Mouse (Mus musculus) MEL (cell line): ENCODE results near the gene Telo2. TPM values are rescaled to one million over a fixed set of nuclear protein-coding genes. Genes with fewer than 3 reads are reported as not detected.

ENCODE experiments used
- DNase-seq: peaks from one replicate; pipeline ENCODE4 v3.0.0; 2011; ENCODE audit warnings: low read depth, low spot score
- H3K27ac ChIP-seq: 2 replicates; pipeline ENCODE4 v1.5.1; 2012; ENCODE audit warnings: low read depth, mild to moderate bottlenecking, control low read depth, low read length, moderate library complexity; ENCODE audit not compliant: control insufficient read depth
- H3K27me3 ChIP-seq, 2 experiments: fragments of 150-350 bp in 1 of 2; sonication (generic) in 1 of 2; 2 replicates each; pipeline ENCODE4 v1.6.1; 2012; ENCODE audit warnings: low read length in 2 of 2, mild to moderate bottlenecking in 2 of 2, improper control_type of control experiment in 1 of 2, moderate library complexity in 1 of 2; ENCODE audit not compliant: insufficient read depth in 2 of 2, control insufficient read depth in 1 of 2
- H3K36me3 ChIP-seq, 2 experiments: 2 replicates each; pipeline ENCODE4 v1.6.1; 2012 to 2014; ENCODE audit warnings: low read length in 2 of 2, improper control_type of control experiment in 1 of 2, inconsistent platforms in 1 of 2, mild to moderate bottlenecking in 1 of 2; ENCODE audit not compliant: insufficient read depth in 2 of 2, control insufficient read depth in 1 of 2
- H3K4me1 ChIP-seq, 2 experiments: fragments of 150-350 bp in 1 of 2; sonication (generic) in 1 of 2; 2 replicates each; pipeline ENCODE4 v1.6.1; 2012; ENCODE audit warnings: low read length in 2 of 2, improper control_type of control experiment in 1 of 2, mild to moderate bottlenecking in 1 of 2; ENCODE audit not compliant: insufficient read depth in 2 of 2, control insufficient read depth in 1 of 2
- H3K4me3 ChIP-seq, 2 experiments: fragments of 150-350 bp in 1 of 2; sonication (generic) in 1 of 2; 2 replicates each; pipeline ENCODE4 v1.5.1; 2012; ENCODE audit warnings: low read depth in 2 of 2, low read length in 2 of 2, mild to moderate bottlenecking in 2 of 2, moderate library complexity in 2 of 2, control low read depth in 1 of 2, improper control_type of control experiment in 1 of 2; ENCODE audit not compliant: control insufficient read depth in 1 of 2, insufficient read depth in 1 of 2
- H3K79me2 ChIP-seq: 2 replicates; pipeline ENCODE4 v1.6.1; 2012; ENCODE audit warnings: mild to moderate bottlenecking, low read length, moderate library complexity; ENCODE audit not compliant: control insufficient read depth, poor library complexity, insufficient read depth
- H3K9ac ChIP-seq: 2 replicates; pipeline ENCODE4 v1.6.1; 2012; ENCODE audit warnings: low read depth, mild to moderate bottlenecking, control low read depth, low read length, moderate library complexity; ENCODE audit not compliant: control insufficient read depth, poor library complexity, severe bottlenecking
- H3K9me3 ChIP-seq: fragments of 150-350 bp; sonication (generic); replicated peaks from 2 replicates; pipeline ENCODE4 v1.6.1; 2012; ENCODE audit warnings: mild to moderate bottlenecking, low read length, improper control_type of control experiment, moderate library complexity; ENCODE audit not compliant: insufficient read depth
- CHD1 ChIP-seq: IDR thresholded peaks from 2 replicates; pipeline ENCODE4 v1.6.1; 2012; ENCODE audit warnings: low read depth, mild to moderate bottlenecking, inconsistent platforms, low read length, improper control_type of control experiment
- E2F4 ChIP-seq: IDR thresholded peaks from 2 replicates; pipeline ENCODE4 v1.6.1; 2011; ENCODE audit warnings: low read depth, low read length, improper control_type of control experiment, borderline replicate concordance
- EP300 ChIP-seq, 2 experiments: IDR thresholded peaks; 2 replicates each; pipeline ENCODE4 v1.6.1; 2011; ENCODE audit warnings: improper control_type of control experiment in 2 of 2, low read length in 2 of 2, low read depth in 1 of 2, mild to moderate bottlenecking in 1 of 2
- ETS1 ChIP-seq: IDR thresholded peaks from 2 replicates; pipeline ENCODE4 v1.6.1; 2012; ENCODE audit warnings: low read depth, mild to moderate bottlenecking, inconsistent platforms, low read length, improper control_type of control experiment, moderate library complexity
- HCFC1 ChIP-seq: IDR thresholded peaks from 2 replicates; pipeline ENCODE4 v1.6.1; 2012; ENCODE audit warnings: low read depth, mild to moderate bottlenecking, inconsistent platforms, low read length, improper control_type of control experiment, moderate library complexity
- KAT2A ChIP-seq: conservative IDR thresholded peaks from 2 replicates; pipeline ENCODE4 v1.6.1; 2012; ENCODE audit warnings: low read depth, low read length, improper control_type of control experiment, inconsistent platforms
- MAZ ChIP-seq: IDR thresholded peaks from 2 replicates; pipeline ENCODE4 v1.6.1; 2012; ENCODE audit warnings: low read depth, mild to moderate bottlenecking, inconsistent platforms, low read length, improper control_type of control experiment
- MXI1 ChIP-seq: IDR thresholded peaks from 2 replicates; pipeline ENCODE4 v1.6.1; 2011; ENCODE audit warnings: mild to moderate bottlenecking, low read depth, low read length, improper control_type of control experiment
- MYC ChIP-seq: IDR thresholded peaks from 2 replicates; pipeline ENCODE4 v1.6.1; 2011; ENCODE audit warnings: low read depth, mild to moderate bottlenecking, low read length, improper control_type of control experiment, moderate library complexity
- NELFE ChIP-seq: IDR thresholded peaks from 2 replicates; pipeline ENCODE4 v1.6.1; 2011; ENCODE audit warnings: low read depth, low read length, improper control_type of control experiment
- POLR2A ChIP-seq, 2 experiments: IDR thresholded peaks; 2 replicates each; pipeline ENCODE4 v1.6.1; 2011 to 2012; ENCODE audit warnings: low read length in 2 of 2, mild to moderate bottlenecking in 2 of 2, control low read depth in 1 of 2, improper control_type of control experiment in 1 of 2, low read depth in 1 of 2, moderate library complexity in 1 of 2; ENCODE audit not compliant: control insufficient read depth in 1 of 2, insufficient read depth in 1 of 2, poor library complexity in 1 of 2
- POLR2AphosphoS2 ChIP-seq: IDR thresholded peaks from 2 replicates; pipeline ENCODE4 v1.6.1; 2011; ENCODE audit warnings: low read length, improper control_type of control experiment
- POLR2AphosphoS5 ChIP-seq: IDR thresholded peaks from 2 replicates; pipeline ENCODE4 v1.6.1; 2012; ENCODE audit warnings: low read depth, borderline replicate concordance, mild to moderate bottlenecking, inconsistent platforms, low read length, moderate library complexity, mixed read lengths
- RAD21 ChIP-seq: IDR thresholded peaks from 2 replicates; pipeline ENCODE4 v1.6.1; 2011; ENCODE audit warnings: mild to moderate bottlenecking, low read depth, low read length, improper control_type of control experiment
- SIN3A ChIP-seq: IDR thresholded peaks from 2 replicates; pipeline ENCODE4 v1.6.1; 2012; ENCODE audit warnings: low read length, improper control_type of control experiment, inconsistent platforms
- TAL1 ChIP-seq: IDR thresholded peaks from 2 replicates; pipeline ENCODE4 v1.6.1; 2012; ENCODE audit warnings: mild to moderate bottlenecking, inconsistent platforms, low read length, moderate library complexity, mixed read lengths
- TBP ChIP-seq: IDR thresholded peaks from 2 replicates; pipeline ENCODE4 v1.8.0; 2011; ENCODE audit warnings: low read depth, low read length, improper control_type of control experiment
- UBTF ChIP-seq: IDR thresholded peaks from 2 replicates; pipeline ENCODE4 v1.6.1; 2012; ENCODE audit warnings: low read depth, mild to moderate bottlenecking, inconsistent platforms, low read length, improper control_type of control experiment, moderate library complexity, borderline replicate concordance; ENCODE audit not compliant: insufficient read depth
- polyA plus RNA-seq, 2 experiments: library from polyadenylated mRNA; stranded (reverse) in 1 of 2; unstranded in 1 of 2; fragments of >175 nt in 1 of 2; fragments of >200 nt in 1 of 2; gene quantifications; 2 replicates each; pipeline versions ENCODE4 v1.2.1 to v1.2.4; 2012; ENCODE audit warnings: low replicate concordance in 2 of 2, low read depth in 1 of 2; ENCODE audit not compliant: insufficient read length in 2 of 2, insufficient read depth in 1 of 2, missing spikeins in 1 of 2
- total RNA-seq: library from RNA; depleted of rRNA; stranded (reverse); fragments of 300-350 nt; gene quantifications from 2 replicates; pipeline ENCODE4 v1.2.3, GENCODE M21; 2012

Gene Telo2
- total and polyA plus RNA-seq, 3 experiments, result 20.0 to 20.9 TPM; not detected in 1

- Histone ChIP-seq H3K9ac (no peak overlapping the region), H3K27me3 (no peaks in the 10 kb centered on the region), H3K36me3 (peaks cover 2 to 4% of the 10 kb centered on the region in 2 experiments; a peak in 3 of 4 replicates), H3K4me3 (no peak overlapping the region), H3K79me2 (peaks cover 11% of the 10 kb centered on the region), H3K9me3 (no peaks in the 10 kb centered on the region), H3K27ac (no peak overlapping the region), H3K4me1 (peaks cover 0 to 8% of the 10 kb centered on the region in 2 experiments; a peak in 2 of 4 replicates)
- TF ChIP-seq TBP, result no peak
- no peak for TF ChIP-seq POLR2AphosphoS5
- TF ChIP-seq E2F4, result no peak
- no peak for TF ChIP-seq MXI1
- no peak for TF ChIP-seq HCFC1
- TF ChIP-seq POLR2A (IDR thresholded peaks at IDR 0.05; ENCODE audit: control insufficient read depth in 1 of 2, insufficient read depth in 1 of 2, low read depth in 1 of 2, low read length in 2 of 2, poor library complexity in 1 of 2), result no peak
- no peak for TF ChIP-seq MYC
- TF ChIP-seq ETS1, result no peak
- TF ChIP-seq KAT2A, result no peak
- TF ChIP-seq UBTF, result no peak
- no peak for DNase-seq
These were observed 4.5 kb downstream of the Telo2 start for GRCm38 (mm10) chr17:25111220-25111619.

GRCm38 (mm10) chr17:25110590-25110989 is 5.2 kb downstream of the Telo2 start:
- TF ChIP-seq SIN3A (no peak), EP300 (IDR thresholded peaks at IDR 0.05; ENCODE audit: low read depth in 1 of 2, low read length in 2 of 2) (no peak), MXI1 (no peak), NELFE (no peak), HCFC1 (no peak), CHD1 (no peak), RAD21 (no peak), POLR2AphosphoS2 (no peak), E2F4 (no peak), TAL1 (no peak), POLR2A (IDR thresholded peaks at IDR 0.05; ENCODE audit: control insufficient read depth in 1 of 2, insufficient read depth in 1 of 2, low read depth in 1 of 2, low read length in 2 of 2, poor library complexity in 1 of 2) (no peak), POLR2AphosphoS5 (no peak), MAZ (no peak)
- H3K36me3 ChIP-seq, result peaks cover 2 to 4% of the 10 kb centered on the region in 2 experiments; a peak in 3 of 4 replicates
- H3K9me3 ChIP-seq, result no peaks in the 10 kb centered on the region
- H3K27me3 ChIP-seq, result no peaks in the 10 kb centered on the region
- H3K79me2 ChIP-seq, result peaks cover 11% of the 10 kb centered on the region
- H3K4me1 ChIP-seq, result peaks cover 0 to 6% of the 10 kb centered on the region in 2 experiments; a peak in 2 of 4 replicates
- H3K27ac ChIP-seq, result no peak overlapping the region
- no peak overlapping the region for H3K4me3 ChIP-seq
- no peak overlapping the region for H3K9ac ChIP-seq
- DNase-seq, result no peak
